Mouse (Mus musculus): ENCODE data around the gene Lrrc8d.
"Not testable (repeated sequence)": the region's sequence is repeated elsewhere in the genome, so short reads cannot be mapped to it uniquely, and the experiment has no call there.

Lrrc8d gene

GRCm38 (mm10) chr5:105685780-105686305, 13.9 kb upstream of the Lrrc8d start:
- DNase-seq: not testable (repeated sequence)

DNA sequence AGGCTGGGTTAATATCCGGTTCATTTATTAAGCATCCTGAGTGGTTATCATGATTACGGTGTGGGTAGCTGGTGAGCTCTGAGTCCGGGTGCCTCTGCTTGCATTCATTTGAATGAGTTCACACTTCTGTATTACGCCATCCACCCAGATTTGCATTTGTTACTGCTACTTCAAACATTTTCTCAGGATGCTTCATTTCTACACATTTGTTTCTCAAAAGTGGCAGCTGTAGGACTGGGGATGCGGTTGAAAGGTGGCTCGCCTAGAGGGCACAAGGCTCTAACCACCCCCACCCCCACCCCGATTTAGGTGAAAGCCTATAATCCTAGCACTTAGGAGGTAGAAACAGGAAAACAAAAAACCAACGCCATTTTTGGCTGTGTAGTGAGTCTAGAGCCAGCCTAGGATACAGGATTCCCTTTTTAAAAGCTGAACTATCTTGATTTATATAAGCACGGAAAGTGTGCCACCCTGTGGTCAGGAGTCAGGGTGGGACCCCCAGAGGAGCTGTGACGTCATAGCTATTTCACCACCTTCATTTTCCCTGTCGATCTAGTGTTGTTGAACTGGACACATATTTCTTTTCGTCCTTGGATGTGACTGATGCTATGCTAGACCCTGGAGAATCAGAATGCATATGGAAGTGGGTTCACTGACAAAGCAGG, 13.3 kb upstream of the Lrrc8d start:
- no peak for DNase-seq

DNA sequence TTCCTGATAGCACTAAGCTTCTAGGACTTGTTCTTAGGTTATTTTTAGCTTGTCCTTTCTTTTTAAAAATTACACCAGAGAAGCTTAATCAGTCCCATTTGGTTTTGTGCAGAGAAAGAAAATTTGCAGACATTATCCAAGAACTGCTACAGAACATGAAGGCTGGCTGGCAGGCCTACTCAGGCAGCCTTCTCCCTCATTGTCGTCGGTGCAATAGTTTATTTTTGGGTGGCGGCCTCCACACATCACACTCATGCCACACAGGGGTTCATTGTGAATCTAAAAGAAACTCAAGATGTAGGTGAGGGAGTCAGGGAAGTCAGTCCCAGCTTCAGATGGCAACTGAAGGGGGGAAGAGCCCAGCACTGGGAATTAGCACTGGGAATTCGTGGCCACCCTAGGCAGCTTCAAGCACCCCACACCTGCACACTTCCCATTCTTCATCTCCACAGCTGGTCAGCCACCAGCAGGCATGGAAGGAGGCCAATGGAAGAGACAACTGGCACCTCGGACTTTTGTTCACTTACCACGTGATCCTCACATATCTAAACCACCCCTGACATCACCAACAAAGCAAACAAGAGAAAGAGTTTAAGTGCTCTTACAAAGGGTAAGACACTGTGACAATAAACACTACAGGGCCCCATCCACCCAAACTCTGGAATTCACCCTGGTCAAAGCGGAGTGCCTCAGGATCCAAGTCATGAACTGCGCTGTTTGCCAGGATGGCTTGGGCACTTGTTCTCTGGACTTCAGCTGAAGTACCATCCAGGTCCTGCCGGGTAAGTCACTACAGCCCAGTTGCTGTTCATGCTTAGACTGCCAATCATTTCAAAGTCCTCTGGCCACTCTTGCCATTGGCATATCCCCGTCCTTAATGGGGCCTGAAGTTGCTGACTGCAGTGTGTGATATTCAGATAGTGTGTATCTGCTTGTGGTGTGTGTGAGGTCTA, 9.0 kb upstream of the Lrrc8d start:
- DNase-seq: peak; percentile 24

DNA sequence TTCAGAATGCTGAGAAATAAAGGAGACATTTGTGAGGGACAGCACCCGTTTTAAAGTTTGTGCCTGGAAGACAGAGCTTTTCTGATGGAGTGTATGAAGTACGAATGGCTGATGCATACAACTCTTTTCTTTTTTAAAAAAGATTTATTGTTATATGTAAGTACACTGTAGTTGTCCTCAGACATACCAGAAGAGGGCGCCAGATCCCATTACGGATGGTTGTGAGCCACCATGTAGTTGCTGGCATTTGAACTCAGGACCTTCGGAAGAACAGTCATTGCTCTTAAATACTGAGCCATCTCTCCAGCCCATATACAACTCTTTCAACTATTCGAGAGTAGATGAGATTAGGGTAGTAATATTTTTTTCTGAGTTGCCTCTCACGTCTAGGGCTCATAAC, 8.1 kb upstream of the Lrrc8d start:
- no peak for DNase-seq

DNA sequence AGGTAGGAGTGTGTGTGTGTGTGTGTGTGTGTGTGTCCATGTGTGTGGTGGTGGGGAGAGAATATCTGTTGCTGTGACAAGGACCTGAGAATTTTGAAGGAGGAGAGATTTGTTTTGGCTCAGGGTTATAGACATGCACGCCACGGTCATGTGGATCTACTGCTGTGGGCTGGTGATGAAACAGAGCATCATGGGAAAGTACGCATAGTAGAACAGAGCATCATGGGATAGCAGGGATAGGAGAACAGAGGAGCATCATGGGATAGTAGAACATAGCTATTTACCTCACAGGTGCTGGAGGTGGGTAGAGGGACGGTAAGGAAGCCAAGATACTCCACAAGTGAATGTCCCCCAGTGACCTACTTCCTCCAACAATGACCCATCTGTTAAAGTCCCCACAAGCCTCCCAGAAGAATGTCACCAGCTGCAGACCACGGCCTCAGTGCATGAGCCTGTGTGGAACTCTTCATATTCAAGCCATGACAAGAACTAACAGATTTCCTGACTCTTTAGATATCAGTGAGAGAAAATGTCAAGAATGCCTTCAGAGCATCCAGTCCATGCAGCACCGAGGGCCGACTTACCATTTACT, 5.3 kb upstream of the Lrrc8d start:
- no peak for DNase-seq

DNA sequence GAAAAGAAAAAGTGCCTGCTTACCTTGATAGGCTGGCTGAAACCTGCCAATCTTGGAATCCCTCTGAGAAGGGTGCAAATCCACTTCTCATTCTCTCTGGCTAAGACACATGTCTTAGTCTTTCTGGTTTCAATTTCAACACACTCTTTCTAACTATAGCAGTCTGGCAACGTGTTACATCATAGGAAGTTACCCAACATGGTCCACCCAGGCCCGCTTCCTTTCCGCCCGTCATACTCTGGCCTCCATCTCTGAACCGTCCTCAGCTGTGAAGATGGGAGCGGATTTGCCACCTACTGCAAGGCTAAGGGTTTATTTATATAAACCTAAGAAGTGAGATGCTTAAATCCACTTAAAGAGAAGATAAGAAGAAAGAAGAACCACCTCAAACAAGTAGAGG, 3.7 kb upstream of the Lrrc8d start:
- DNase-seq: no peak

DNA sequence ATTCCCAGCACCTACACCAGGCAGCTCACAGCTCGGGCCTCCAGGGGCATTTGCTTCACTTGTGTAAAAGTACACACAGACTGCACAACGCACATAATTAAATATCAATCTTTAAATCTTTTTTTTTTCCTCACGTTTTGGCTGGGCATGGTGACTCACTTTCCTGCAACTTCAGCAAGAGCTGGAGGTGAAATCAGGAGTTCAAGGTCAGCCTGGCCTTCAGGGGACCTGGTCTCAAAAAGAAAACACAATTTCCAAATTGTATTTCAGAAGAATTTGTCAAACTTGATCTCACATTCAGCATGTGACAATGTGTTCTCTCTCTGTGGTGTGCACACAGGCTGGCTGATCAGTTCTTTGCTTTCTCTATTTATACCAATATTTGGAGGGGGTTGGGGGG, 1.9 kb upstream of the Lrrc8d start:
- DNase-seq: no peak

GRCm38 (mm10) chr5:105698694-105699093, 1.1 kb upstream of the Lrrc8d start:
- peak; percentile 61 for DNase-seq

DNA sequence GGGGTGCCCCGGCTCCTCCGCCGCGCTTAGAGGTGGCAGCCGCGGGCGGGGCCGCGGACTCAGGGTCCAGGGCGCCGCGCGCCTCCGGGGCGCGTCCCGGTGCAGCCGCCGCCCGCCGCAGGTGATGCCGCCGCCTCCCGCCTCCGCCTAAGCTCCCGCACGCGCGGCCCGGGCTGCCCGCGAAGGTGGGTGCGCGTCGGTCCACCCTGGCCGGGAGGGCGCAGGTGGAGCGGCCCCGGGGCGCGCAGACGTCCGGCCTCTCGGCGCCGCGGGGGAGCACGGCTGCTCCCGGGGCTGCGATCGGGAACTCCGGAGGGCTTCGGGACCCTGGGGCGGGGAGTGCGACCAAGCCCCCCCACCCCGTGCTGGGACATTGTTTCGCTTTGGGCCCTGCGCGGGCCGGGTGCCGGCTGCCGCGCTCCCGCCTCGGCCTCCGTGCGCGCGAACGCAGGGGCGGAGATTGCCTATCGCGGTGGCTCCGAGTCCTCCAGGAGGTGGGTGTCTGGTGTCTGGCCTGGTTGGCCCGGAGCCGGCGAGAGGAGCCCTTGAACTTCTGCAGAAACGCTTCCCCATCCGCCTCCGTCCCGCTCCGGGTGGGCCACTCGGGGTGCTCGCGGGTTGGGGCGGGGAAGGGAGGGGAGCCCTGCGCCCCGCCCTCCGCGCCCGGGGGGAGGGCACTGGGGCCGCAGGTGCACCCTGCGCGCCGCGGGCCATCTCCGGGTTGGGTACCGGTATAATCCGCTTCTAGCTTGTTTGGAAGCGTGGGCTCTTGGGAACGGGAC, 492 bp downstream of the Lrrc8d start:
- DNase-seq: peak; percentile 90

DNA sequence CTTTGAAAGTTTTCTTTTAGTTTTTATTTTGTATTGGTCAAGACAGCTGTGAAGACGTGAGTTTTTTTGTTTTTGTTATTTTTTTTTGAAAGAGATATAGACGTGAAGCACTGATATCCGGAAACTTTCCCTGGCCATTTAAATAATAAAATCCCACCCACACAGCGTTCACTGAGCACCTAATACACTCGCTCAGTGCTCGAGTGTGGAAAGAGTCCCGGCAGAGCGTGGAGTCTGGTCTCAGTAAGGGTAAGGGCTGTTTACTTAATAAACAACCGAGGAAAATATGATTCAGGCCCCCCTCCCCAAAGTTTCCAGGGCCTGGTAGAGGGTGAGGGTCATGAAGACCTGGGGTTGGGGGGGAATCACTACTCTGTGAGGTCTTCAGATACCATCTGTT, 1.6 kb downstream of the Lrrc8d start:
- DNase-seq: no peak

- peak; percentile 56 for DNase-seq
These were observed 2.1 kb downstream of the Lrrc8d start for GRCm38 (mm10) chr5:105701844-105702243.

GRCm38 (mm10) chr5:105702580-105703285, 3.0 kb downstream of the Lrrc8d start:
- peak; percentile 68 for DNase-seq

- no peak for DNase-seq
These were observed 3.5 kb downstream of the Lrrc8d start for GRCm38 (mm10) chr5:105703286-105703655.

DNA sequence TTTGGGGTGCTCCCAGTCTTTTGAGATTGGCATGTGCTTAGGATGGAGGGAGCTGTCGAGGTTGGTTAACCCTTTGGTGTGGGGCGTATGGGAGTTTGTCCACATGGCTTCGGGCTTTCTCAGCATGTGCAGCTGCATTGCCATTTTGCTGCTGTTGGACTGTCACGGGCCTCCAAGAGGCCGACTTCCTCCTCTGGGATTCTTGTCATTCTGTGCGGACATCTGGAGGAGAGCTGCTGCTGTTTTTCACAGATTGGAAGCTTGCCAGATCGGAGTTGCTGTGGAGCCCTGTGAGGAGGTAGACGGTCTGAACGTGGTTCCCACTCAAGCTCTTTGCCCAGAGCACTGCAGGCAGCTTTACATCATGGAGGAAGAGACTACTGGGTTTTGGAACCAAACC, 4.8 kb downstream of the Lrrc8d start:
- peak; percentile 61 for DNase-seq

- peak; percentile 47 for DNase-seq
These were observed 6.9 kb downstream of the Lrrc8d start for GRCm38 (mm10) chr5:105706635-105707034.

DNA sequence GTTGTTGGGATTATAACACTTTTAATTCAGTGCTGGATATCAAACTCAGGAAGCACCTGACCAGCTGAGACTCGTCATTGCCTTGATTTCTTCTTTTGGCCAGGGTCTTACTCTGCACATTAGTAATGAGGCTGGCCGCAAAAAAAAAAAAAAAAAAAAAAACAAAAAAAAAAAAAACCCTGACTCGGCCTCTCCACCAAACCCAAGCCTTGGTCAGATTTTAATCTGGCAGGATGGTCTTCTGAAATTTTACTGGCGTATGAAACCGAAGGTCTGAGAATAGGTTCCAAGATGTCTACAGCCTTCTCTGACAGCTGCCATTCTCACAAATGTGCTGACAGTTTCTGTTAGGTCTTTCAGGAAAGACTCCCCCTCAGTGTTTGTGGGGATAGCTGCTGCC, 8.5 kb downstream of the Lrrc8d start:
- DNase-seq: no peak

- no peak for DNase-seq
These were observed 10.7 kb downstream of the Lrrc8d start for GRCm38 (mm10) chr5:105710473-105710872.

DNA sequence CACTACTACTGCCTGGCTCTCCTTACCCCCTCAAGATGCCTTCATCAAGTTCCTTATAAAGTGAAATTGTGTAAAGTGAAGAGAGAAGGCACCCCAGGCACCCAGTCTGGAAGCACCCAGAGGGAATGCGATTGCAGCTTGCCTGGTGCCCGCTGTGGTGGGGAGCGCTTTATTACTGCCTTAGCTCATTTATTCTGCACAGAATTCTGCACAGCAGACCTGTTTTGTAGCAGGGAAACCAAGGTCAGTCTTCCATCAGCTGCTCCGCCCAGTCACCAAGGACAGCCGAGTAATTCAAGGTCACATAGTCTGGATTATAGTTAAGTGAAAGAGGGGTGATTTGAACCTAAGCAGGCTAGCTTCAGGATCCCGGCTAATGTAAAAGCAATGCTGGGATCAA, 14.7 kb downstream of the Lrrc8d start:
- DNase-seq: peak; percentile 53

DNA sequence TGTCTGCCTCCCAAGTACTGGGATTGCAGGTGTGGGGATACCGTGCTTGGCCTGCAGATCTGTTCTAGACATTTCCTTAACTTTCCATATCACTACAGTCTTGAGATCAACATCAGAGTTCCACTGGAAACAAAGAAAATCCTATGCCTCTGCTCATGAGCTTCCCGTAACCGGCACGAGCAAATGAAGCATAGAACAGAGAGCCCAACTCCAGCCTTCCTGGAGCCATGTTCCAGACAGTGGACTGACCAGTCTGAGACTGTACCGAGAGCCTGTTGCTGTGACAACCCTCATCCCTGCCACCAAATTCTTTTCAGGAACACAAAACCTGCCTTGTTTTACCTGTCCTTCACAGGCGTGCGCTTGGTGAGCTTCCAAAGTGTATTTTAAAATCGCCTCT, 15.3 kb downstream of the Lrrc8d start:
- no peak for DNase-seq

- DNase-seq: peak; percentile 45
These were observed 15.9 kb downstream of the Lrrc8d start for GRCm38 (mm10) chr5:105715531-105716124.

DNA sequence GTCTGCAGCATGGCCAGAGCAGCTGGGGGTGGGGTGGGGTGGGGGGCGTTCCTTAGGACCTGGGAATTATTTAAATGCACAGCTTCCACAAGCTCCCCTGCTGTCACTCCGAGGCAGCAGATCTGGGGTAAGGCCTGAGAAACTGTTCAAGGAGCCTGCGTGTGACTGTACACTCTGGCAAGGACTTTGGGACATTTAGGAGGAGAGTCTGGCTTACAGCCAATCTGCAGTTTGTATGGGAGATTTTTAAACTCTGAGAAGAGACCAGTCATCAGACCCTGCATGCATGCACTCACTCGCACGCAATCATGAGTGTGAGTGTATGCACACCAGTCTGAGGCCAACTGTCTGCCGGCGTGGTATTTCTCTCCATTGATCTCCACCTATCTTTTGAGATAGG, 17.5 kb downstream of the Lrrc8d start:
- DNase-seq: peak; percentile 72
